Mouse (Mus musculus) stomach, postnatal 0 days (tissue): ENCODE measurements around the gene Lrrc41.

ENCODE experiments used
- CTCF ChIP-seq: IDR thresholded peaks from 2 replicates; pipeline ENCODE4 v1.5.1; 2016; ENCODE audit warnings: antibody characterized with exemption, low read depth, mild to moderate bottlenecking, moderate library complexity
- EP300 ChIP-seq: optimal IDR thresholded peaks from 2 replicates; pipeline ENCODE3; 2016; ENCODE audit warnings: antibody characterized with exemption

- TF ChIP-seq EP300 (no peak), CTCF (peak; percentile 22)
Observed at GRCm38 (mm10) chr4:116057559-116057958, 17.5 kb upstream of the Lrrc41 start.
